Mouse (Mus musculus) regulatory T cell (primary cell): Measurements from ENCODE around the gene Pin4.
"Not testable (repeated sequence)": the region's sequence is repeated elsewhere in the genome, so short reads cannot be mapped to it uniquely, and the experiment has no call there.

Experiments used
- in situ Hi-C: fragments of 300-600 bp; cut with MboI, MseI; formaldehyde crosslinking; loops from one replicate; pipeline ENCODE4 v1.15.1; 2025; ENCODE audit warnings: high pct_unique_total_duplicates

The Pin4 gene

GRCm38 (mm10) chrX:102119042-102119864 lies at the start of gene Pin4:
TSS of gene Pin4 (plus strand) at chrX:102119447.
- in situ Hi-C loops: no loop called here

- in situ Hi-C loops: loop anchor here (10.0 kb wide), 1 partner anchor 1814 kb away; no protein-coding TSS in a partner anchor
These were observed 48.4 kb upstream of the Pin4 start, which contains the start of gene Rtl5 for GRCm38 (mm10) chrX:102070591-102071471. TSS of gene Rtl5 (minus strand) at chrX:102071304.

GRCm38 (mm10) chrX:102071517-102071916 lies 47.7 kb upstream of the Pin4 start:
- in situ Hi-C loops: loop anchor here (10.0 kb wide), 1 partner anchor 1813 kb away; no protein-coding TSS in a partner anchor

- in situ Hi-C loops: loop anchor here (10.0 kb wide), 1 partner anchor 1811 kb away; no protein-coding TSS in a partner anchor
These were observed 45.5 kb upstream of the Pin4 start for GRCm38 (mm10) chrX:102073605-102074325.

GRCm38 (mm10) chrX:102074435-102074834 lies 44.8 kb upstream of the Pin4 start:
- in situ Hi-C loops: loop anchor here (10.0 kb wide), 1 partner anchor 1810 kb away; no protein-coding TSS in a partner anchor

- in situ Hi-C loops: loop anchor here (10.0 kb wide), 1 partner anchor 1810 kb away; no protein-coding TSS in a partner anchor
These were observed 44.1 kb upstream of the Pin4 start for GRCm38 (mm10) chrX:102075158-102075557.

GRCm38 (mm10) chrX:102076886-102077765 lies 42.1 kb upstream of the Pin4 start:
- in situ Hi-C loops: loop anchor here (10.0 kb wide), 1 partner anchor 1808 kb away; no protein-coding TSS in a partner anchor

- in situ Hi-C loops: no loop called here
These were observed 38.2 kb upstream of the Pin4 start for GRCm38 (mm10) chrX:102081076-102081475.

- in situ Hi-C loops: no loop called here
These were observed 37.5 kb upstream of the Pin4 start for GRCm38 (mm10) chrX:102081573-102082279.

GRCm38 (mm10) chrX:102082340-102082739 lies 36.9 kb upstream of the Pin4 start:
- in situ Hi-C loops: no loop called here

- in situ Hi-C loops: no loop called here
These were observed 33.3 kb upstream of the Pin4 start for GRCm38 (mm10) chrX:102085798-102086443.

- in situ Hi-C loops: no loop called here
These were observed 28.6 kb upstream of the Pin4 start for GRCm38 (mm10) chrX:102090605-102091004.

- in situ Hi-C loops: no loop called here
These were observed 24.8 kb upstream of the Pin4 start for GRCm38 (mm10) chrX:102094381-102094904.

- in situ Hi-C loops: no loop called here
These were observed 17.4 kb upstream of the Pin4 start for GRCm38 (mm10) chrX:102101886-102102285.

GRCm38 (mm10) chrX:102103830-102104229 lies 15.4 kb upstream of the Pin4 start:
- in situ Hi-C loops: not testable (repeated sequence)

GRCm38 (mm10) chrX:102109349-102109748 lies 9.9 kb upstream of the Pin4 start:
- in situ Hi-C loops: not testable (repeated sequence)

GRCm38 (mm10) chrX:102115676-102116075 lies 3.6 kb upstream of the Pin4 start:
- in situ Hi-C loops: no loop called here

GRCm38 (mm10) chrX:102121321-102121720 lies 2.1 kb downstream of the Pin4 start:
- in situ Hi-C loops: no loop called here

- in situ Hi-C loops: no loop called here
These were observed 21.9 kb downstream of the Pin4 start for GRCm38 (mm10) chrX:102141157-102141556.
